Mouse (Mus musculus) ES-Bruce4 (cell line): Measurements from ENCODE around the gene Dao.

ENCODE experiments used
- CTCF ChIP-seq: IDR thresholded peaks from one replicate; pipeline ENCODE4 v1.8.1; 2011; ENCODE audit warnings: low read depth, low read length
- EP300 ChIP-seq: IDR thresholded peaks from 2 replicates; pipeline ENCODE4 v1.6.1; 2011; ENCODE audit warnings: low read depth, low read length; ENCODE audit not compliant: insufficient read depth
- POLR2A ChIP-seq: IDR thresholded peaks from one replicate; pipeline ENCODE4 v1.8.1; 2011; ENCODE audit warnings: low read length; ENCODE audit not compliant: insufficient read depth

DNA sequence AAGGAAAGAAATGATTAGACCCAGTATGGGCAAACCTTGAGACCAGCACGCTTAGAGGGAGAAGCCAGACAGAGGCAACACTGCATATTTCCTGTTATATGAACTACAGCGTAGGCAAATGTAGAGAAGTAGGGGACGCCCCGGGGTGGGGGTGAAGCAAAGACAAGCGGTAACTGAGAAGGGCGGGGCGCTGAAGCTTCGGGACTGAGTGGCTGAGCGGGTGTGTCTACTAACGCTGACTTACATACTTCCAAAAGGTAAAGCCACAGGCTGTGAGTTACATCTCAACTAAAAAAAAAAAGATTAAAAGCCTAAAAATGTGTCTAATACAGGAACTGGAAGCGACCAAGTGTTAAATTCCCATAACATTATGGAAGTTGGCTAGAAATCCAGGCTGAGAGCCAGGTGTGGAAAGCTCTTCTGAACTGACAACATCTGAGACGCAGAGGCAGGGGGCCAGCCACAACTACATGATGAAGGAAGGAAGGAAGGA, 11.1 kb upstream of the Dao start:
- TF ChIP-seq POLR2A (no peak), CTCF (no peak), EP300 (no peak)
